9 mouse cellular contexts compared by ENCODE assay signal in the genomic region with DNA sequence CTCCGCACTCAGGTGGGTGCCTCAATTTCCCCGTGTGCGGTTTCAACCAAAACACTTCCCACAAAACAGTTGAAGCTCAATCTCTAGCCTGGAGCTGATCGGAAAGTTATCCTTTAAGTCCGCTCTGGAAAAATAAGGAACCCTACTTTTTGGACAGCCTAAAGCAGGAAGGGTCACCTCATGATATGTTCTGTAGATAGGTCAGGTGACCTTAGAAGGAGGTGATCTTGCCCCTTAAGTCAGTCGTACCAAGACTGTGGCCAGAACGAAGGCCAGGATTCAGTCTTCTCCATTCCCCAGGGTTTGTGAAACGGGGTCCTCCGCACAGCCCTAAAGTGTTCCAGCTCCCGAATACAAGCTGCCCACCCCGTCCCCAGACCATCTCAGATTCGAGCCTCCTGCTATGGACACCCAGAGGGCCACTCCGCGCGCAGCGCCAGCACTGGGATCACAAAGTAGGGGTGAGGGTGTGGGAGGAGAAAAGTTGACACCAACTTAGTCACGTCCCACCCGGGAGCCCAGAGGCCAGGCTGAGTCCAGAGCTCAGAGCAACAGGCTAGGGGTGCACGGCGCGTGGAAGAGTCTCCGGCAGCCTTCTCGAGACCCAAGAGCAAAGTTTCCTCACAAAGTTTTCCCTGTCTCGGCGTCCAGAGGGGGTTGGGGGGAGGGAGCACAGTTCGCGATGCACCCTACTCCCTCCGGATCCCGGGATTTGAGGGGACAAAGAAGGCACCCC. TPM values are rescaled to one million over a fixed set of nuclear protein-coding genes. Genes with fewer than 3 reads are reported as not detected.
A peak's percentile ranks its signal among the peaks of the same experiment; 100 is the strongest.
DNase-seq lines count a peak whose midpoint lies in the region; ATAC-seq and TF ChIP-seq lines count a peak whose summit lies in the region.
"Had no signal": no experiment of that assay in that cellular context is flagged by ENCODE, and none has a peak within 500 bp of the region (broad histone marks: within the 10 kb centered on the region; RNA-seq: fewer than 3 reads in every experiment).

No protein-coding gene starts in this region.

- H3K4me2 ChIP-seq in forebrain, embryonic 12.5 days = peak overlapping the region; percentile 91
- H3K4me2 ChIP-seq in limb, embryonic 15.5 days = peak overlapping the region; percentile 88
- peak overlapping the region; percentile 81 for H3K4me2 ChIP-seq in midbrain, postnatal 0 days (ENCODE audit: low read depth, low read length, poor library complexity, severe bottlenecking)

- peak overlapping the region; percentile 68 for H3K9ac ChIP-seq in forebrain, embryonic 12.5 days
- H3K9ac ChIP-seq in limb, embryonic 15.5 days = peak overlapping the region; percentile 76
- peak overlapping the region; percentile 62 for H3K9ac ChIP-seq in midbrain, postnatal 0 days (replicated peaks; ENCODE audit: low read length, poor library complexity, severe bottlenecking)

- no peaks in the 10 kb centered on the region for H3K27me3 ChIP-seq in testis, adult 2 months (ENCODE audit: control insufficient read depth, insufficient read depth, low read length)
- H3K27me3 ChIP-seq in forebrain, embryonic 12.5 days = peaks cover 23% of the 10 kb centered on the region
- H3K27me3 ChIP-seq in limb, embryonic 15.5 days = no peaks in the 10 kb centered on the region
- peaks cover 14% of the 10 kb centered on the region; the same call in 1 of the 2 replicates for H3K27me3 ChIP-seq in midbrain, postnatal 0 days (ENCODE audit: insufficient read depth, low read length)

- peak; percentile 60; the same call in 1 of the 2 replicates for ATAC-seq in forebrain, embryonic 12.5 days (ENCODE audit: low FRiP score)
- peak; percentile 40; the same call in 1 of the 2 replicates for ATAC-seq in limb, embryonic 15.5 days (ENCODE audit: insufficient number of reproducible peaks, low FRiP score, low TSS enrichment, low read depth)
- peak; percentile 16; the same call in 1 of the 2 replicates for ATAC-seq in midbrain, postnatal 0 days (ENCODE audit: low FRiP score)

- H3K27ac ChIP-seq in testis, adult 2 months (ENCODE audit: control insufficient read depth, insufficient read depth, low read depth, low read length) = peak overlapping the region; percentile 50
- no peak overlapping the region for H3K27ac ChIP-seq in forebrain, embryonic 12.5 days
- peak overlapping the region; percentile 90 for H3K27ac ChIP-seq in limb, embryonic 15.5 days
- H3K27ac ChIP-seq in midbrain, postnatal 0 days (ENCODE audit: low read depth, low read length) = no peak overlapping the region; the same call in 1 of the 2 replicates

- 2% methylated on average over 29 of the region's 29 CpGs for WGBS in forebrain, embryonic 12.5 days
- WGBS in limb, embryonic 15.5 days = 3% methylated on average over 29 of the region's 29 CpGs
- 3% methylated on average over 29 of the region's 29 CpGs for WGBS in midbrain, postnatal 0 days

- no peaks in the 10 kb centered on the region for H3K36me3 ChIP-seq in testis, adult 2 months (ENCODE audit: control insufficient read depth, insufficient read depth, low read length)
- H3K36me3 ChIP-seq in forebrain, embryonic 12.5 days (replicated peaks) = no peaks in the 10 kb centered on the region
- H3K36me3 ChIP-seq in limb, embryonic 15.5 days = no peaks in the 10 kb centered on the region
- H3K36me3 ChIP-seq in midbrain, postnatal 0 days (ENCODE audit: insufficient read depth, low read length) = no peaks in the 10 kb centered on the region

- intact Hi-C loops in heart, postnatal 36 days (cut with DNase I) = no loop called here
- intact Hi-C loops in left cerebral cortex, postnatal 25 days (cut with DNase I) = no loop called here

- no peak for TF ChIP-seq POLR2A in testis, adult 2 months (IDR thresholded peaks at IDR 0.05; ENCODE audit: control insufficient read depth, low read depth, low read length)

- TF ChIP-seq CTCF in testis, adult 2 months (IDR thresholded peaks at IDR 0.05; ENCODE audit: control insufficient read depth, insufficient read depth, insufficient replicate concordance, low read depth, low read length) = no peak
- no peak for TF ChIP-seq CTCF in midbrain, postnatal 0 days (IDR thresholded peaks at IDR 0.05)

- H3K4me1 ChIP-seq in testis, adult 2 months (ENCODE audit: control insufficient read depth, insufficient read depth, low read length) = peaks cover 7% of the 10 kb centered on the region; the same call in 1 of the 2 replicates
- H3K4me1 ChIP-seq in forebrain, embryonic 12.5 days = peaks cover 23% of the 10 kb centered on the region
- peaks cover 54% of the 10 kb centered on the region for H3K4me1 ChIP-seq in limb, embryonic 15.5 days
- H3K4me1 ChIP-seq in midbrain, postnatal 0 days (ENCODE audit: insufficient read depth, low read length) = peaks cover 6% of the 10 kb centered on the region; the same call in 1 of the 2 replicates

- peak overlapping the region; percentile 77 for H3K4me3 ChIP-seq in testis, adult 2 months (ENCODE audit: control insufficient read depth, low read depth, low read length)
- peak overlapping the region; percentile 55 for H3K4me3 ChIP-seq in forebrain, embryonic 12.5 days (replicated peaks)
- peak overlapping the region; percentile 69 for H3K4me3 ChIP-seq in limb, embryonic 15.5 days
- peak overlapping the region; percentile 46 for H3K4me3 ChIP-seq in midbrain, postnatal 0 days (ENCODE audit: low read depth, low read length)

- no peaks in the 10 kb centered on the region for H3K9me3 ChIP-seq in forebrain, embryonic 12.5 days
- H3K9me3 ChIP-seq in limb, embryonic 15.5 days = no peaks in the 10 kb centered on the region
- no peaks in the 10 kb centered on the region for H3K9me3 ChIP-seq in midbrain, postnatal 0 days (ENCODE audit: low read length)

- DNase-seq in testis, postnatal 14 days (ENCODE audit: low spot score) = no peak
- DNase-seq in heart, postnatal 36 days = peak; percentile 56 to 66
- no peak for DNase-seq in midbrain, postnatal 0 days (ENCODE audit: low spot score)
- no peak for DNase-seq in cerebellum, adult 18-20 months
- DNase-seq in left cerebral cortex, postnatal 25 days (ENCODE audit: low spot score in 2 of 2) = no peak

RNA-seq across cellular contexts. Expression of a gene that starts 1.2 kb away (rescaled TPM):
- 12.2 and 16.6 TPM in 2 replicates for polyA plus RNA-seq in testis, adult 2 months (2012; rRNA removed)
- polyA plus RNA-seq in forebrain, embryonic 12.5 days (2016; fragmentation: Nextera tagmentation; extraction: Ambion mirVana) = 12.1 and 12.6 TPM in 2 replicates
- 10 to 100 TPM; 20.6 to 20.7 TPM for total RNA-seq in heart, postnatal 36 days (2021)
- 107 and 110 TPM in 2 replicates for polyA plus RNA-seq in limb, embryonic 15.5 days (2015; fragmentation: Nextera tagmentation; extraction: Ambion mirVana)
- total RNA-seq in midbrain, postnatal 0 days (2014; rRNA removed) = 13.8 and 20.3 TPM in 2 replicates
- polyA plus RNA-seq in midbrain, postnatal 0 days (2015; fragmentation: Nextera tagmentation; extraction: Ambion mirVana) = 18.3 and 19.3 TPM in 2 replicates
- total RNA-seq in left cerebral cortex, postnatal 25 days (2021) = 10 to 100 TPM; 86.7 to 90.7 TPM

RNA-seq across cellular contexts. Expression of a gene that starts 14.3 kb away (rescaled TPM):
- 26.1 and 26.4 TPM in 2 replicates for polyA plus RNA-seq in testis, adult 2 months (2012; rRNA removed)
- 60.5 and 67.4 TPM in 2 replicates for polyA plus RNA-seq in forebrain, embryonic 12.5 days (2016; fragmentation: Nextera tagmentation; extraction: Ambion mirVana)
- 10 to 100 TPM; 23.0 to 24.6 TPM for total RNA-seq in heart, postnatal 36 days (2021)
- 54.5 and 61.2 TPM in 2 replicates for polyA plus RNA-seq in limb, embryonic 15.5 days (2015; fragmentation: Nextera tagmentation; extraction: Ambion mirVana)
- 194 and 206 TPM in 2 replicates for total RNA-seq in midbrain, postnatal 0 days (2014; rRNA removed)
- 103 and 108 TPM in 2 replicates for polyA plus RNA-seq in midbrain, postnatal 0 days (2015; fragmentation: Nextera tagmentation; extraction: Ambion mirVana)
- total RNA-seq in left cerebral cortex, postnatal 25 days (2021) = 10 to 100 TPM; 38.0 to 39.7 TPM

RNA-seq across cellular contexts. Expression of a gene that starts 18.3 kb away (rescaled TPM):
- 5.0 and 5.6 TPM in 2 replicates for polyA plus RNA-seq in testis, adult 2 months (2012; rRNA removed)
- 4.7 and 6.2 TPM in 2 replicates for polyA plus RNA-seq in forebrain, embryonic 12.5 days (2016; fragmentation: Nextera tagmentation; extraction: Ambion mirVana)
- 1 to 10 TPM; 7.6 to 7.7 TPM for total RNA-seq in heart, postnatal 36 days (2021)
- polyA plus RNA-seq in limb, embryonic 15.5 days (2015; fragmentation: Nextera tagmentation; extraction: Ambion mirVana) = 11.0 and 12.2 TPM in 2 replicates
- 4.7 and 15.0 TPM in 2 replicates for total RNA-seq in midbrain, postnatal 0 days (2014; rRNA removed)
- 6.9 and 7.2 TPM in 2 replicates for polyA plus RNA-seq in midbrain, postnatal 0 days (2015; fragmentation: Nextera tagmentation; extraction: Ambion mirVana)
- total RNA-seq in left cerebral cortex, postnatal 25 days (2021) = 10 to 100 TPM; 11.4 to 13.1 TPM

RNA-seq across cellular contexts. Expression of a gene that starts 31.0 kb away (rescaled TPM):
- 97.8 and 104 TPM in 2 replicates for polyA plus RNA-seq in testis, adult 2 months (2012; rRNA removed)
- not detected in 2 replicates for polyA plus RNA-seq in forebrain, embryonic 12.5 days (2016; fragmentation: Nextera tagmentation; extraction: Ambion mirVana)
- not detected for total RNA-seq in heart, postnatal 36 days (2021)
- not detected in 2 replicates for polyA plus RNA-seq in limb, embryonic 15.5 days (2015; fragmentation: Nextera tagmentation; extraction: Ambion mirVana)
- not detected in 2 replicates for total RNA-seq in midbrain, postnatal 0 days (2014; rRNA removed)
- polyA plus RNA-seq in midbrain, postnatal 0 days (2015; fragmentation: Nextera tagmentation; extraction: Ambion mirVana) = not detected in 2 replicates
- not detected for total RNA-seq in left cerebral cortex, postnatal 25 days (2021)
- polyA plus RNA-seq: brain, embryonic 14.5 days had no signal

RNA-seq across cellular contexts. Expression of a gene that starts 37.5 kb away (rescaled TPM):
- 0.19 and 0.26 TPM in 2 replicates for polyA plus RNA-seq in testis, adult 2 months (2012; rRNA removed)
- 3.3 and 4.0 TPM in 2 replicates for polyA plus RNA-seq in forebrain, embryonic 12.5 days (2016; fragmentation: Nextera tagmentation; extraction: Ambion mirVana)
- under 1 TPM; 0.51 to 0.75 TPM for total RNA-seq in heart, postnatal 36 days (2021)
- 108 and 113 TPM in 2 replicates for polyA plus RNA-seq in limb, embryonic 15.5 days (2015; fragmentation: Nextera tagmentation; extraction: Ambion mirVana)
- total RNA-seq in midbrain, postnatal 0 days (2014; rRNA removed) = 1.9 and 2.0 TPM in 2 replicates
- polyA plus RNA-seq in midbrain, postnatal 0 days (2015; fragmentation: Nextera tagmentation; extraction: Ambion mirVana) = 1.9 and 2.1 TPM in 2 replicates
- total RNA-seq in left cerebral cortex, postnatal 25 days (2021) = 10 to 100 TPM; 11.5 to 13.8 TPM

Comparison
In these comparisons a context has a peak if more than half of its experiments do, and no peak if none do; other contexts are left out.
1. H3K27ac ChIP-seq: peak in testis, adult 2 months (single experiment) and limb, embryonic 15.5 days (single experiment); none in forebrain, embryonic 12.5 days (single experiment) and midbrain, postnatal 0 days (single experiment).
2. DNase-seq: peak in heart, postnatal 36 days (2 of 2); none in testis, postnatal 14 days (single experiment), midbrain, postnatal 0 days (single experiment), cerebellum, adult 18-20 months (0 of 2) and left cerebral cortex, postnatal 25 days (0 of 2).
3. Peak in every context shown above with its lines, with median percentiles within 50 percentile points of each other: H3K4me3 ChIP-seq, ATAC-seq, H3K4me2 ChIP-seq and H3K9ac ChIP-seq.